Mouse (Mus musculus) right cerebral cortex, postnatal 10 days (tissue): ENCODE data around the gene Peg3.

Experiments
- DNase-seq, 2 experiments: peaks; one replicate each; pipeline ENCODE4 v3.0.0; 2021; ENCODE audit warnings: low spot score in 2 of 2

The Peg3 gene

DNA sequence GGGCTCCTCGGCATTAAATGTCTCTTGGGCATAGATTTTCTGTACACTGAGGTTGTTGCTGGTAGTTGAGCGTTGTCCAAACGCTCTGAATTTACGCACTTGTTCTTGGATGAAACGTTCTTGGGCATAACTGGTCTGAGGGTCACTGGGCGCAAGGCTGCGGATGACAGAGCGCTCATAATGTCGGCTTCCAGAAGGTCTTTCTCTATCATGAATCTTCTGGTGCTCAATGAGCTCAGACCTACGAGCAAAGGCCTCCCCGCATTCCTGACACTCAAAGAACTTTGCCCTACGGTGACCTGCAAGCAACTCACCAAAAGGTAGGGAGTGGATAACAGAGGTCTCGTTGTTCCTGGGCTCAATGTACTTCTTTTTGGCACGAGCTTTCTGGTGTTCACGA, 20.8 kb downstream of the Peg3 start:
- no peak for DNase-seq

DNA sequence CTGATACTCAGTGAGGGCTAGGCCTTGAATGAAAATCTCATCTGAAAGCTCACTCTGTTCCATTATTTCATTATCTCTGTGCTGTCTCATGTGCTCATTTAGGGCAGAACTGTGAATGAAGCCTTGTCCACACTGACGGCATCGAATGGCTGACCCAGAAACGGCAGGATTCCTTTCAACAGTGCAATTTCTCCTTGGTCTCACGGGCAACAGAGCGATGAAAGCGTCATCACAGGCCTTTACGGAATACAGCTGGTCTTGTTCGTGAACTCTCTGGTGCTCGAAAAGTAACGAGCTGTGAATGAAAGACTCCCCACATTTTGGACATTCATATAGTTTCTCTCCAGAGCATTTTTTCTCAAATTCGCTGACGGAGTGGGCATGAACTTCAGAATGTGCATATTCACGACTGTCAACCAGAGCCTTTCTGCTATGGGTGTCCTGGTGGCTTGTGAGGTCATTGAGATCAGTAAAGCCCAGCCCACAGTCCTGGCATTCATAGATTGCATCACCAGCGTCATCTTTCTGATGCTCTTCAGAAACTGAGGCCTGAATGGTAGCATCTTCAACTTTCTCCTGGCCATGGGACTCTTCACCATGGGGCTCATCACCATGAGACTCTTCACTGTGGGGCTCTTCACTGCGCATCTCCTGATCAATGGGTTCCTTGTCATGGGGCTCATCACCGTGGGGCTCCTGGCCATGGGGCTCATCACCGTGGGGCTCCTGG, 21.6 kb downstream of the Peg3 start:
- DNase-seq = no peak

DNA sequence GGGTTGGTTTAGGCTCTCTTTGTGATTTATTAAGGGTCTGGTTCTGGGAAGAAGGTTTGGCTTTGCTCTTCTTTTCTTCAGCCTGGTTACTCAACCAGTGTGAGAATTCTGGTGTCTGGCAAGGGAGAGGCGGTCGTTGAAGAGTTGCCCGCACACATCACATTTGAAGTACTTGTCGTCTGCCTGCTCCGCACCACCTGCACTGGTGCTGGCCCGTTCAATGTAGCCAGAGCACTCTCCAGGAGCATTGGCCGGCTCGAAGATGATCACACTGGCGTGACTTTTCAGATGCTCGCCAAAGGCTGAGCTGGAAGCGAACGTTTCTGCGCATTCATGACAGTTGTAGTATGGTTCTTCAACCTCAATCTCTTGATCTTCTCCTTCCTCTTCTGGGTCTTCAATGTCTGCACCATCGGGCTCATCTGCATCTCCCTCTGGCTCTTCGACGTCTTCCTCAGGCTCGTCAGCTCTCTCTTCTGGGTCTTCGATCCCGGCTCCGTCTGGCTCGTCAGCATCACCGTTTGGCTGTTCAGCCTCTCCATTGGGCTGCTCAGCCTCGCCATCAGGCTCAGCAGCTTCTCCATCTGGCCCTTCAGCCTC, 22.7 kb downstream of the Peg3 start:
- no peak for DNase-seq

- no peak for DNase-seq
These were observed 31.0 kb downstream of the Peg3 start for GRCm38 (mm10) chr7:6699230-6699629.

- peak; percentile 94 to 95 for DNase-seq
These were observed 33.8 kb downstream of the Peg3 start, which contains the start of gene Zim1 for GRCm38 (mm10) chr7:6696241-6697045. Zim1 (minus strand) TSS chr7:6696450.

GRCm38 (mm10) chr7:6685511-6685910, 44.7 kb downstream of the Peg3 start:
- no peak for DNase-seq

- no peak for DNase-seq
These were observed 63.5 kb downstream of the Peg3 start for GRCm38 (mm10) chr7:6666726-6667125.

GRCm38 (mm10) chr7:6663430-6663829, 66.8 kb downstream of the Peg3 start:
- no peak for DNase-seq

GRCm38 (mm10) chr7:6659605-6660004, 70.6 kb downstream of the Peg3 start:
- peak; percentile 34 to 46 for DNase-seq

DNA sequence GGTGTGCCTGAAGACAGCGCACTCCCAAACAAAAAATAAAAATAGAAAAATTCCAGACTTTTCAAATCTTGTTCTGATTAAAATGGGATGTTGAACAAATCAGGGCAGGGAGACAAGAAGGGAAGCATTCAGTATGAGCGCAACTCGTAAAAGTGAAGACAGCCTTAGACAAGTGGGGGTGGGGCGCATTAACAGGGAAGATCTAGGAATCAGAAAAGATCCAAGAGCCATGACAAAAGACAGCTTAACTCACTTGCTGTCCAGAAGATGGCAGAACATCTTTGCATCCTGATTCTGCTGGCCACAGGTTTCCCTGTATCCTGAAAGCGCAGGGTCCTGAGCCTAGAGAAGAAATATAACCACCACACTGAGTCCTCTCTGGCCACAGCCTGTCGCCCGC, 71.6 kb downstream of the Peg3 start:
- DNase-seq = no peak
